Mouse (Mus musculus) right cerebral cortex, postnatal 10 days (tissue): ENCODE measurements around the gene Pidd1.
"Not testable (repeated sequence)": the region's sequence is repeated elsewhere in the genome, so short reads cannot be mapped to it uniquely, and the experiment has no call there.

Experiments
- DNase-seq, 2 experiments: peaks; one replicate each; pipeline ENCODE4 v3.0.0; 2021; ENCODE audit warnings: low spot score in 2 of 2

Gene Pidd1

GRCm38 (mm10) chr7:141458661-141459060 lies 14.8 kb upstream of the Pidd1 start:
- peak in 1 of 2 experiments; percentile 21 for DNase-seq

- DNase-seq: peak in 1 of 2 experiments; percentile 29
These were observed 14.3 kb upstream of the Pidd1 start for GRCm38 (mm10) chr7:141457986-141458660.

DNA sequence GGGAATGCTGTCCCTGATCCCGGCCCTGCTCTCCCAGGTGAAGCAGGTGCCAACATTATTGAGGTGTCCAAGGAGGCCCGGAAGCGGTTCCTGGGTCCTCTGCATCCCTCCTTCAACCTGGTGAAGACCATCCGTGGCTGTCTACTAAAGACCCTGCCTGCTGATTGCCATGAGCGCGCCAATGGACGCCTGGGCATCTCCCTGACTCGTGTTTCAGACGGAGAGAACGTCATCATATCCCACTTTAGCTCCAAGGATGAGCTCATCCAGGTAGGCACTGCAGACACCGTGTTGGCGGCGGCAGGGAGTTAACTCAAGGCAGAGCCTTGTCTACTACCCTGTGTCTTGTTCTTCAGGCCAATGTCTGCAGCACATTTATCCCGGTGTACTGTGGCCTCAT lies 13.4 kb upstream of the Pidd1 start:
- DNase-seq: peak in 1 of 2 experiments; percentile 21

DNA sequence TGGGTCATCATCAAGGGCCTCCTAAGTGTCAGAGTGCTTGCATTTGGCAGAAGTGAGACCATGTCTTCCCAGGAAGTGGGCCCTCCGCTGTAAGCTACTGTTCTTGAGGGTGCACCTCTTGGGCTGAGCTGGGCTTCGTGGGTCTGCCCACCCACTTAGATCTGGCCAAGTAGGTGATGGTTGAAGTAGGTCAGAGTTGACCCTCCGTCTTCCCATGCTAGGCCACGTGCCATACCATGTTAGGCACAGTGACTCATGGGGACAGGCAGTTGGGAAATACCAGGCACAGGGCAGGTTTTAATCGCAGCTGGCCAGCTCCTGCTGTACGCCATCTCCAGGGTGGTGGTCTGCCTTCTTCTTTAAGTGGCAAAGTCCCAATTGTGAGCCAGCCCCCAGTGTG lies 12.9 kb upstream of the Pidd1 start:
- DNase-seq: peak in 1 of 2 experiments; percentile 25

DNA sequence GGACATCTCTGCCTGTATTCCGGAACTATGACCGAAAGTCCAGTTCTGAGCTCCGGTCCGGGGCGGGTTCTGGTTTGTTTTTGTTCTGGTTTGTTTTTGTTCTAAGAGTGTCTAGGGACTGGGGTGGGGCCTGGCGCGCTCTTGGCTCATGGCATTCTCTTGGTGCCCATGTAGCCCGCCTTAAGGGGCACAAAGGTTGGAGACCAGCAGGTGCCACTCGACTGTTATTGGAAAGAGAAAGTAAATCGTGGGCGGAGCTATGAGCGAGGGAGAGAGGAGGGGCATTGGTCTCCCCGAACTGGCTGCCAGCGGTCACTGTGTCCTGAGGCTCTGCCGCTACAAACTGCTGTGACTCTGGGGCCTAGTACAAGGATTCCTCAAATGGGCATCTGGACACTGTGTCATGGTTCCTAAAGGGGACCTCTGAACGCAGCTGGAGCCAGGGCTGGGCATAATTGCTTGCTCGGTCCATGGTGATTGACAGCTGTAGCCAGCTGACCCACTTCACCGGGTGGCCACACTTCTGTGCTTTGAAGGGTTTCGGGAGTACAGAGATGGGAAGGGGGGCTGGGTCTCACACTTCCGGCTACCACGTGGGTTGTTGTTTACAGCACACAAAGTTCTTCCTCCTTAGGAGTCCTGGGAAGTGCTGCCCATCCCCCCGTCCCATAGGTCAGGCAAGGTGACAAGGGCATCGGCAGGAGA lies 11.9 kb upstream of the Pidd1 start:
- peak in 1 of 2 experiments; percentile 62 for DNase-seq

DNA sequence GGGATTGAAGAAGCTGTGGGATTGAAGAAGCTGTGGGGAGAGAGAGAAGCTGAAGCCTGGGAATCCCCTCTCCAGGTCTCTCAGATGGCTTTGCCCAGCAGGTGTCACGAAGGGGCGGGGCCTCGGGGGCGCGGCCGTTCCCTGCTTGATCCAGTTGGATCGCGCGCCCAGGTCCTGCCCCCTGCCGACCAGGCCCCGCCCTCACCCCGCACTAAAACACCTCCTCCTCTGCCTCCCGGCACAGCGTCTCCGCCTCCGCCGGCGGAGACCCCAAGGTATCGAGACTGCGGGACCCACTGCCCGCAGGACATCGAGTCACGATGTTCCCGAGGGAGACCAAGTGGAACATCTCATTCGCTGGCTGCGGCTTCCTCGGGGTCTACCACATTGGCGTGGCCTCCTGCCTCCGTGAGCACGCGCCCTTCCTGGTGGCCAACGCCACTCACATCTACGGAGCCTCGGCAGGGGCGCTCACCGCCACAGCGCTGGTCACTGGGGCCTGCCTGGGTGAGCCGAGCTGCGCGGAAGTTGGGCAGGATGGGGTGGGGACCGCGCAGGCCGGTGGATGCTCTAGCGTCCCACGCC lies 11.2 kb upstream of the Pidd1 start, which contains the start of gene Pnpla2:
Gene Pnpla2 (plus strand): TSS at position 232 of the 585 bp plus-strand sequence.
- peak; percentile 95 for DNase-seq

GRCm38 (mm10) chr7:141453636-141454035 lies 9.8 kb upstream of the Pidd1 start:
- DNase-seq: no peak

DNA sequence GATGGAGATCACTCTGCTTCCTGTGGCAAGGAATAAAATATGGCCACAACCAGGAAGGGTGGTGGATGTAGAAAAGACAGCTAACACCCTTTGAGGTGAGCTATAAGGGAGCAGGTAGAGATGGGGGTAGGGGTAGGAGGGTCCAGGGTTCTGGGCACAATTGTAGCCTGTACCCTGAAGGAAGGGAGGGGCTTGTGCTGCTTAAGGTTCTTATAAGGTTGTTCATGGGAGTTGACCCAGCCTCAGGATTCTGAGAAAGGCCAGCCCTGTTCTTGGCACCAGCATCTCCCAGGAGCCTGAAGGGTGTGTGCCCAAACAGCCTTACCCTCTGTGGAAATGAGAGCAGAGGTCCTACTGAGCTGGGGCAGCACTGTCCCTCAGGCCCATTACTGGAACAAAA lies 8.1 kb upstream of the Pidd1 start:
- no peak for DNase-seq

DNA sequence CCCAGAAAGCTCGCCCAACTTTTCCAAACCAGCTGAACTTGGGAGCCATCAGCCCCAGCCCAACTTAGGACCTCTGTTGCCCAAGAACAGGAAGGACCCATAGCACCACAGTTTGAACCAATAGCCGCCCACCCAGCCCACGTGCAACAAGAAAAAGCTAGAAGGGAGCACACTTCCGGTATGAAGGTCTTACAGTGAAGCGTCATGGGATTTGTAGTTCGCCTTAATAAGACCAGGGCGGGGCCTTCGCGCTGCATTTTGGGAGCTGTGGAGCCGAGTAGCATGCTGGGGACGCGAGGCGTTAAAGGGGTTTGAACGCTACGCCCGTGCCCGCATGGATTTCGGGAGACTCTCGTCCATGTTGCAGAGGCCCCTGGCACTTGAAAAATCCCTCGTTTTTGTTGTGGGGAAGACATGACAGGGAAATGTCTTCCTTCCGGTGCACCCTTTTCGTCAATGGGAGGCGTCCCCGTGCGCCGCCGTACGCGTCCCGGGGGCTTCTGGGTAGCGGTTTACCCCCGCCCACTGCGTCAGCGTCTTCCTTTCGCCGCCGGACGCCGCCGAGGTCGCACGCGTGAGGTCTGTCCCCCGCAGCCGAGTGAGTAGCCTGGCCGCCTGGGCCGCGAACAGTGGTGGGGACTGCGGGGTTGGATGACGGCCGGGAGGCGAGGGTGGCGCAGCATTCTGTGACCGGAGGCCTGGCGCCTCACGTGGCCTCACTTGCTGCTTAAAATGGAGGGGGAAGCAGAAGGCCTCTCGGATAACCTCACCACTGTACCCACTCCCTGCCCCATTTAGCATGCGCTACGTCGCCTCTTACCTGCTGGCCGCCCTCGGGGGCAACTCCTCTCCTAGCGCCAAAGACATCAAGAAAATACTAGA lies 3.5 kb upstream of the Pidd1 start, which contains the start of gene Rplp2:
Gene Rplp2 (plus strand): TSS at position 261 of the 882 bp plus-strand sequence.
- peak; percentile 96 for DNase-seq

GRCm38 (mm10) chr7:141446374-141446773 lies 2.5 kb upstream of the Pidd1 start:
- DNase-seq: not testable (repeated sequence)

- peak; percentile 28 to 48 for DNase-seq
These were observed 574 bp downstream of the Pidd1 start for GRCm38 (mm10) chr7:141443081-141443821.

GRCm38 (mm10) chr7:141442199-141442598 lies 1.6 kb downstream of the Pidd1 start:
- DNase-seq: peak; percentile 21 to 36

GRCm38 (mm10) chr7:141441460-141441859 lies 2.4 kb downstream of the Pidd1 start:
- DNase-seq: peak; percentile 29 to 37

GRCm38 (mm10) chr7:141440613-141441012 lies 3.2 kb downstream of the Pidd1 start:
- peak; percentile 72 to 78 for DNase-seq

DNA sequence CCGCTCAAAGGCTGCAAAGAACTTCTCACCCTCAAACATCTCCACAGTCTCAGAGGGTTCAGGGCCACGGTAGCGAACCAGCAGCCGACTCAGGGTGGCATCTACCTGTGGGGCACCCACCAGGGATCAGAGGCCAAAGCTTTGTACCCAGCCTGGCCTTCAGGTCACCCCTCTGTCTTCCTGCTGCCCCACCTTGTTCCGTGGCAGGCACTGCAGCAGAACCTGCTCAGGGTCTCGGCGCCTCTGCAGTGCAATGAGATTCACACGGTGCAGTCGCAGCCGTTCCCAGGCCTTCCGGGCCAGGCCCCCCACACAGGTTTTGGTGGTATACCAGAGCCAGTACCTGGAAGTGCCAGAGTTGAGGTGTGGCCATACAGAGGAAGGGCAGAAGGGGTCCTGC lies 4.0 kb downstream of the Pidd1 start:
- DNase-seq: peak; percentile 27 to 38

DNA sequence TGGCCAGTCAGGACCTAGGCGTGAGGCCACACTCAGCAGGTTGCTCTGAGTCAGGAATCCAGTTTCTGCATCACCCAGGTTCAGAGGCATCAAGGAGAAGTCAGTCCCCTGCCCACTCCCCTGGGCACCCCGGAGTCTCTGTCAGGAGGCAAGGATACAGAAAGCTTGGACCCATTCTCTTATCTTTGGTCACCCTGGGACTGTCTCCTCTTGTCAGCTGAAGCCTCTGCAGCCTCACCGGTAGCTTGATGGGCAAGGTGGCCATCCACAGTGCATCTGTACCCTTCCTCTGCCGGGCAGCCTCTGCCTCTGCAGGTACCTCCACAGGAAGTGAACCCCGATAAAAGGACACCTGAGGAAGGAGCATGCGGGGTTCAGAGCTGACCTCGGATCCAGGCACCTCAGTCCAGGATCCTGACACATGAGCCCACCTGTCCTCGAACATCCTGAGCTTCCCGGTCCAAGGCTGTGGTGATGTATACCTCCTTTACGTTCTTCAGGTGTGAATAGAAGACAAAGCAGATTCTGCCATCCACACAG lies 4.6 kb downstream of the Pidd1 start:
- peak; percentile 21 to 34 for DNase-seq

DNA sequence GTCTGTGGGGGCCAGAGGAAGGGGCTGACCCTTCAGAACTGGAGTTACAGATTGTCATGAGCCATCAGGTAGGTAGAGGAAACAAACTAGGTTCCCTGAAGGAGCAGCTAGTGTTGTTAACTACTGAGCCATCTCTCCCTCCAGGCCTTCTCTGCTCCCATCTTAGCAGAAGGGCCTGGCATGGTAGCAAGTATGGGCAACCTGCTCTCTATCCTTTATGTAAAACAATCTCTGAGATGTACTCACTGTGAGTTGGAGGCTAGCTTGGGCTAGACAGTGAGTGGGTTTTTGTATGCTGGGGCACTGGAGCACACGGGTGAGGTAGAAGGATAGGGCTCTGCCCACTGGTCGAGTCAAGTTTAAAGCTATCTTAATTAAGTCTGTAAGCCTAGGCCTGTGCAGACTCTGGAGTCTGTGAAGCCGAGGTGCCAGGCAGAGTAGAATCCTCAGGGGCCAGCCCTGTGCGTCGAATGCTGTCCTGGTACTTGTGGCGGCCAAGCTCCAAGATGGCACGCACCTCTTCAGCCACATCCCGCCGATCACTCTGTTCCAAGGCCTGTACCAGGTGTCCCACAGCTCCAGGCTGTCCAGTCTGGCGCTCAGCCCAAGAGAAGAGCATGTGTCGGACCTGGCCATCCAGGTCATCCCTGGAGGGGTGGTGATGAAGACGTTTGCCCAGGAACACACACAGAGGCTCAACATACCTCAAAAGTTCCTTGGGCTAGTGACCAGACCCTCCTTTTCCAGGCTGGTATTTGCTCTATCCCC lies 5.4 kb downstream of the Pidd1 start:
- peak; percentile 48 to 64 for DNase-seq

DNA sequence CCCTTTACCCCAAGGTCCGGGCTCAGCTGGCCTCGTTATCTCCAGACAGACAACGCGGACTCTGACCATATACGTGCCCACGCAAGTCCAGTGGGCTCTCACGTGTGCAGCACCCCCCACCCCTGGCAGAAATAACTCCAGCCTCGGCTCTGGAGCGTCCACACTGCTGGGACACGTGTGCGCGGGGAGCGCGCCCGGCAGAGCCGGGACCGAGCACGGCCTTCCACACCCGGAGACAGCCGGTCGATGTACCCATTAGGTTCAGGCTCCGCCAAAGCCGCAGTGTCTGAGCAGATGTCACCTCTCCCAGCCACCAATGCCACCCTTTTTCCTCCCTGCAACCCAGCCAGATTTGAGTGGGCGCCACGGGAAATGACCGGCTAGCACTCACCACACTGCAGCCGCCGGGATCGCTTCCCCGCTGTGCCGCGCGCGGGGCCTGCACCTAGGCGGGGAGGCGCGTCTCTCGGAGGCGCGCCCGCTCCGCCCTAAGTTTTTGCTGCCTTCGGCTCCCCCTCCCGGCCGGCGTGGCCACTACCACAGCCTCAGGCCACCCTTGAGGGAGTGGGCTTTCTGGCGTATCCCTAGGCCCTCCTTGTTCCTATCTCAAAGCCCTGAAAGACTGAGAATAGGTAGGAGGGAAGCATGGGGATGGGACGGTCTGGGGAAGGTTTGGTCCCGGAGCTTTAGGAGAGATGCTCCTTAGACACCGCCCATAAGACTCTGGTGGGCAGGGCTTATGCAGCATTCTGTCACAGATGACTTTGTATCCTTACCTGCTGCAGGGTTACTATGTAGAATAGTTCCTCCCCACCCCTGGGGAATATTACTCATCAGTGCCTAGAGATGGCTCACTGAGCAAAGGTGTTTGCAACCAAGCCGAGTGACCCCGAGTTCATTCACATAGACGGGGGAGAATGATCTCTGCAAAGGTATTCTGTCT lies 6.4 kb downstream of the Pidd1 start, which contains the start of gene Slc25a22:
Gene Slc25a22 (minus strand): TSS at position 715 of the 943 bp plus-strand sequence.
- peak; percentile 89 to 90 for DNase-seq

DNA sequence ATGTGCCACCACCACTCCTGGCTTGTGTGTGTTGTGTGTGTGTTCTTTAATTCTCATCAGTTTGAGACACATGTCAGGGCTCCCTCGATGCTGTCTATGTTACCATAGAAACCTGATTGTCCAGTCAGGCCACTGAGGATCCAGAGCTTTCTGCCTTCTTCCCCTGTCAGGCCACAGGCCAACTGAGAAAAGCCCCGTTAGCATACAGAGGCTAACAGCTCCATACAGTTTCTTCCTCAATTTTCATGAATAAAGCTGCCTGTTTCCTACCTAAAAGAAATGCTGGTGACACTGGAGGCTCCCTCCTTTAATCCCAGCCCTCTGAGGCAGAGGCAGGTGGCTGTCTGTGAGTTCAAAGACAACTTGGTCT lies 7.3 kb downstream of the Pidd1 start:
- DNase-seq: peak; percentile 24 to 35
